Mouse (Mus musculus): ENCODE results near the gene Olfr307. TPM values are rescaled to one million over a fixed set of nuclear protein-coding genes. Genes with fewer than 3 reads are reported as not detected.

Gene Olfr307
- polyA plus RNA-seq, 1 experiment from 2014 or later = not detected

Small RNA genes lying within 50 kb of the gene (microRNA-seq; reads per million reads assigned to microRNA genes)
- gene Gm23192 = not detected

Other genes starting within 250 kb of the Olfr307 start
- not detected in 2 replicates for gene Vmn2r75, start 165.8 kb downstream of the Olfr307 start, polyA plus RNA-seq (2015; fragmentation: Nextera tagmentation; extraction: Ambion mirVana)
- not detected in 2 replicates for gene Vmn2r76, start 91.3 kb downstream of the Olfr307 start, polyA plus RNA-seq (2015; fragmentation: Nextera tagmentation; extraction: Ambion mirVana)
- gene Olfr310, start 60.4 kb downstream of the Olfr307 start, polyA plus RNA-seq (2015; fragmentation: Nextera tagmentation; extraction: Ambion mirVana) = not detected in 2 replicates
- not detected in 2 replicates for gene Olfr309, start 23.9 kb downstream of the Olfr307 start, polyA plus RNA-seq (2015; fragmentation: Nextera tagmentation; extraction: Ambion mirVana)
- not detected in 2 replicates for gene Olfr308, start 12.0 kb downstream of the Olfr307 start, polyA plus RNA-seq (2015; fragmentation: Nextera tagmentation; extraction: Ambion mirVana)
- not detected in 2 replicates for gene Olfr305, start 29.3 kb upstream of the Olfr307 start, polyA plus RNA-seq (2015; fragmentation: Nextera tagmentation; extraction: Ambion mirVana)
- not detected in 2 replicates for gene Olfr304, start 49.1 kb upstream of the Olfr307 start, polyA plus RNA-seq (2015; fragmentation: Nextera tagmentation; extraction: Ambion mirVana)
- gene Olfr303, start 60.2 kb upstream of the Olfr307 start, polyA plus RNA-seq (2015; fragmentation: Nextera tagmentation; extraction: Ambion mirVana) = not detected in 2 replicates
- not detected in 2 replicates for gene Olfr301, start 66.3 kb upstream of the Olfr307 start, polyA plus RNA-seq (2015; fragmentation: Nextera tagmentation; extraction: Ambion mirVana)
- not detected in 2 replicates for gene Olfr299, start 122.3 kb upstream of the Olfr307 start, polyA plus RNA-seq (2015; fragmentation: Nextera tagmentation; extraction: Ambion mirVana)
- gene Olfr298, start 154.9 kb upstream of the Olfr307 start, polyA plus RNA-seq (2015; fragmentation: Nextera tagmentation; extraction: Ambion mirVana) = not detected in 2 replicates
- not detected in 2 replicates for gene Olfr297, start 182.4 kb upstream of the Olfr307 start, polyA plus RNA-seq (2015; fragmentation: Nextera tagmentation; extraction: Ambion mirVana)
- not detected in 2 replicates for gene Olfr295, start 246.3 kb upstream of the Olfr307 start, polyA plus RNA-seq (2015; fragmentation: Nextera tagmentation; extraction: Ambion mirVana)

Measured in stomach, embryonic 15.5 days (tissue).